Mouse (Mus musculus) inflammation-experienced regulatory T-cells, adult 16 weeks (primary cell): ENCODE measurements around the gene Stox2. TPM values are rescaled to one million over a fixed set of nuclear protein-coding genes. Genes with fewer than 3 reads are reported as not detected.

ENCODE experiments used
- polyA plus RNA-seq: library from polyadenylated mRNA; unstranded; fragments of 100-300 nt; shearing (Covaris generic); gene quantifications from one replicate; pipeline ENCODE4 v1.2.1, GENCODE M21; 2017

Gene Stox2
- polyA plus RNA-seq, result 0.12 TPM

DNA sequence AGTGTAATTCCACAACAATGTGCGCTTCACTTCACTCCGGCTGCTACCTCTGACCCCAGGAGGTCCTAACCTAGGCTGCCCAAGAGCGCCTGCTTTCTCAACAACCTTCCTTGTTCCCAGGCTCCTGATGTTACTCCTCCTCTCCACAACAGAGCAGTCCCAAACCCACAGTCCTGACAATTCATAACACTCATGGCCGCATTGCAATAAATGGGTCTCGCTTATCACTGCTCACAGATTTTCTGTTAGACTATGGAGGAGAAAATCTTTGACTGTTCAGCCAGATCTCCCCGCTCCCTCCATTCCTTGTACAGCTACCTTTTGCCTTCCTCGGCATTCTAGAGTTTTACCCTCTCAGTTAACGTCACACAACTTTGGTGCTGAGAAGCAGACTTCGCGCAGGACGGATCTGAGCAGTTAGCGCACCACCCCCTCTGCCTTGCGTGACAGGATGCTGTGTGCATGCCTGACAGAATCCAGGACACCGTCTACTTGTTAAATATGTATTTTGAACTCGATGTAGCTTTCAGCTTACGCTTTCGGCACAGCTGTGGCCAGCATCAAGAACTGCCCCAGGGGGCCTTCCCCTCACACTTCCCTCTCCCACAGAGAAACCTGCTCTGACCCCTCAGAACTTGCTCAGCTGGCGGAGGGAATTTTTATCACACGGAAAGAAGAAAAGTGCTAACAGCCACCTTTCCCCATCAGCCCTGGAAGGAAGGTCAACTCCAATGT lies at the start of gene Stox2:
Stox2 (minus strand) TSS at position 51 of the 735 bp plus-strand sequence.

Other genes starting within 250 kb of the Stox2 start
- 59.2 TPM for gene Trappc11, start 87.1 kb upstream of the Stox2 start, polyA plus RNA-seq
- gene Rwdd4a, start 87.3 kb upstream of the Stox2 start, polyA plus RNA-seq, result 44.4 TPM
- gene Ing2, start 229.2 kb upstream of the Stox2 start, polyA plus RNA-seq, result 4.1 TPM